Mouse (Mus musculus) liver, embryonic 12.5 days (tissue): Measurements from ENCODE around the gene Cisd2. TPM values are rescaled to one million over a fixed set of nuclear protein-coding genes. Genes with fewer than 3 reads are reported as not detected.

Source experiments
- polyA plus RNA-seq: library from polyadenylated mRNA; unstranded; fragments of >200 nt; fragmentation: Nextera tagmentation; extraction: Ambion mirVana; gene quantifications from 2 replicates; pipeline ENCODE4 v1.2.1, GENCODE M21; 2016

Gene Cisd2
- polyA plus RNA-seq, 1 experiment from 2014 or later = 45.4 TPM

Other genes starting within 250 kb of the Cisd2 start
- gene Cenpe, start 211.4 kb downstream of the Cisd2 start, polyA plus RNA-seq = 25.5 and 27.0 TPM in 2 replicates
- gene Bdh2, start 142.7 kb downstream of the Cisd2 start, polyA plus RNA-seq = 0.49 and 0.61 TPM in 2 replicates
- gene Slc9b2, start 116.2 kb downstream of the Cisd2 start, polyA plus RNA-seq = 0.24 and 0.49 TPM in 2 replicates
- gene Slc9b1, start 75.9 kb downstream of the Cisd2 start, polyA plus RNA-seq = 0.07 and 0.25 TPM in 2 replicates
- 331 and 332 TPM in 2 replicates for gene Ube2d3, start 14.2 kb upstream of the Cisd2 start, polyA plus RNA-seq
- 6.8 and 7.3 TPM in 2 replicates for gene Manba, start 61.7 kb upstream of the Cisd2 start, polyA plus RNA-seq